Mouse (Mus musculus): Measurements from ENCODE around the gene Sde2. TPM values are rescaled to one million over a fixed set of nuclear protein-coding genes. Genes with fewer than 3 reads are reported as not detected.

Gene Sde2
- polyA plus RNA-seq, 1 experiment: 17.0 TPM

GRCm38 (mm10) chr1:180916425-180916824, 65.5 kb downstream of the Sde2 start:
- Histone ChIP-seq H3K27ac (ENCODE audit: insufficient read depth, low read depth, low read length) (no peak overlapping the region), H3K4me3 (ENCODE audit: insufficient read depth, low read length) (no peak overlapping the region), H3K4me1 (ENCODE audit: control insufficient read depth, insufficient read depth, low read length) (peaks cover 4% of the 10 kb centered on the region)
- TF ChIP-seq POLR2A (IDR thresholded peaks at IDR 0.05; ENCODE audit: borderline replicate concordance, low read depth, low read length): no peak
- TF ChIP-seq CTCF (IDR thresholded peaks at IDR 0.05; ENCODE audit: low read depth, low read length): no peak

GRCm38 (mm10) chr1:180917053-180917452, 66.1 kb downstream of the Sde2 start:
- Histone ChIP-seq H3K4me3 (ENCODE audit: insufficient read depth, low read length) (no peak overlapping the region), H3K27ac (ENCODE audit: insufficient read depth, low read depth, low read length) (no peak overlapping the region), H3K4me1 (ENCODE audit: control insufficient read depth, insufficient read depth, low read length) (peaks cover 8% of the 10 kb centered on the region)
- TF ChIP-seq POLR2A (IDR thresholded peaks at IDR 0.05; ENCODE audit: borderline replicate concordance, low read depth, low read length) (no peak), CTCF (IDR thresholded peaks at IDR 0.05; ENCODE audit: low read depth, low read length) (no peak)

Other genes starting within 250 kb of the Sde2 start
- gene Lin9, start 210.0 kb upstream of the Sde2 start, polyA plus RNA-seq (2012; ENCODE audit: insufficient read depth, insufficient read length, missing spikeins): 14.4 and 14.7 TPM in 2 replicates
- gene Mixl1, start 154.1 kb upstream of the Sde2 start, polyA plus RNA-seq (2012; ENCODE audit: insufficient read depth, insufficient read length, missing spikeins): not detected in 2 replicates
- gene Acbd3, start 125.1 kb upstream of the Sde2 start, polyA plus RNA-seq (2012; ENCODE audit: insufficient read depth, insufficient read length, missing spikeins): 33.7 and 36.9 TPM in 2 replicates
- gene H3f3a, start 37.2 kb upstream of the Sde2 start, polyA plus RNA-seq (2012; ENCODE audit: insufficient read depth, insufficient read length, missing spikeins): 1,000 and 1,015 TPM in 2 replicates
- not detected in 2 replicates for gene Lefty2, start 42.0 kb downstream of the Sde2 start, polyA plus RNA-seq (2012; ENCODE audit: insufficient read depth, insufficient read length, missing spikeins)
- gene Pycr2, start 53.2 kb downstream of the Sde2 start, polyA plus RNA-seq (2012; ENCODE audit: insufficient read depth, insufficient read length, missing spikeins): 19.2 and 20.9 TPM in 2 replicates
- gene Lefty1, start 83.9 kb downstream of the Sde2 start, polyA plus RNA-seq (2012; ENCODE audit: insufficient read depth, insufficient read length, missing spikeins): not detected in 2 replicates
- 23.4 and 23.9 TPM in 2 replicates for gene Tmem63a, start 91.2 kb downstream of the Sde2 start, polyA plus RNA-seq (2012; ENCODE audit: insufficient read depth, insufficient read length, missing spikeins)
- gene Ephx1, start 169.8 kb downstream of the Sde2 start, polyA plus RNA-seq (2012; ENCODE audit: insufficient read depth, insufficient read length, missing spikeins): 40.7 and 45.8 TPM in 2 replicates
- not detected in 2 replicates for gene 9130409I23Rik, start 200.1 kb downstream of the Sde2 start, polyA plus RNA-seq (2012; ENCODE audit: insufficient read depth, insufficient read length, missing spikeins)

Data from bone marrow macrophage, adult 2 months (primary cell).